Mouse (Mus musculus) left cerebral cortex, adult 2 months (tissue): Measurements from ENCODE around the gene Zscan10. TPM values are rescaled to one million over a fixed set of nuclear protein-coding genes. Genes with fewer than 3 reads are reported as not detected.

Source experiments
- DNase-seq, 2 experiments: peaks; one replicate each; pipeline ENCODE4 v3.0.0; 2021 to 2022; ENCODE audit warnings: low spot score in 2 of 2, mixed read lengths in 1 of 2; ENCODE audit errors: extremely low spot score in 1 of 2
- H3K27ac ChIP-seq: fragments of 200-600 bp; 2 replicates; pipeline ENCODE4 v1.8.1; 2022
- H3K4me3 ChIP-seq: fragments of 200-600 bp; 2 replicates; pipeline ENCODE4 v1.8.1; 2022
- CTCF ChIP-seq: fragments of 200-600 bp; IDR thresholded peaks from 2 replicates; pipeline ENCODE4 v1.8.1; 2022; ENCODE audit warnings: antibody characterized with exemption, mild to moderate bottlenecking, moderate library complexity
- intact Hi-C: fragments of 180-260 bp; cut with DNase I; formaldehyde crosslinking; loops from one replicate; pipeline ENCODE4 v1.15.1; 2025
- total RNA-seq, 2 experiments: library from RNA; stranded (reverse); gene quantifications; 2 replicates each; pipeline ENCODE4 v1.2.3; 2021

Gene Zscan10
- total RNA-seq, 2 experiments from 2014 or later, result not detected

- Histone ChIP-seq H3K4me3 (no peak within 1 kb of the TSS), H3K27ac (no peak within 1 kb of the TSS)
- no peak for DNase-seq
- intact Hi-C loops, result loop anchor here (2.0 kb wide), 1 partner anchor 47 kb away; no protein-coding TSS in a partner anchor
- peak; percentile 65 for TF ChIP-seq CTCF
Measured at GRCm38 (mm10) chr17:23660117-23660875, 59.6 kb downstream of the Zscan10 start, which contains the start of gene Bicdl2. Gene Bicdl2 (plus strand): TSS chr17:23660506.

Other genes with a start within 250 kb of the Zscan10 start
- not detected for gene Vmn2r116, start 216.3 kb upstream of the Zscan10 start, total RNA-seq
- gene Vmn2r117, start 121.2 kb upstream of the Zscan10 start, total RNA-seq, result not detected
- gene Zfp213, start 36.6 kb upstream of the Zscan10 start, total RNA-seq, result 1 to 10 TPM; 6.8 TPM
- gene Zfp13, start 1.4 kb upstream of the Zscan10 start, total RNA-seq, result 10 to 100 TPM; 24.7 to 32.0 TPM
- under 1 TPM; 0.07 to 0.12 TPM for gene Mmp25, start 44.4 kb downstream of the Zscan10 start, total RNA-seq
- not detected for gene Bicdl2, start 59.6 kb downstream of the Zscan10 start, total RNA-seq
- 100 to 1,000 TPM; 127 to 129 TPM for gene Hcfc1r1, start 72.7 kb downstream of the Zscan10 start, total RNA-seq
- gene Thoc6, start 73.0 kb downstream of the Zscan10 start, total RNA-seq, result 1 to 10 TPM; 5.5 to 7.2 TPM
- gene Tnfrsf12a, start 76.6 kb downstream of the Zscan10 start, total RNA-seq, result 10 to 100 TPM; 10.3 to 14.3 TPM
- gene Cldn6, start 78.4 kb downstream of the Zscan10 start, total RNA-seq, result not detected
- gene Cldn9, start 83.2 kb downstream of the Zscan10 start, total RNA-seq, result under 1 TPM in 1 of 2 experiments, not detected in 1; 0.23 TPM
- under 1 TPM; 0.23 to 0.32 TPM for gene 1520401A03Rik, start 121.9 kb downstream of the Zscan10 start, total RNA-seq
- 1 to 10 TPM; 4.3 TPM for gene Pkmyt1, start 125.5 kb downstream of the Zscan10 start, total RNA-seq
- 10 to 100 TPM; 50.9 to 56.0 TPM for gene Paqr4, start 140.0 kb downstream of the Zscan10 start, total RNA-seq
- gene Kremen2, start 145.0 kb downstream of the Zscan10 start, total RNA-seq, result under 1 TPM; 0.68 TPM
- gene Flywch1, start 170.7 kb downstream of the Zscan10 start, total RNA-seq, result 100 to 1,000 TPM; 425 to 428 TPM
- gene Flywch2, start 185.2 kb downstream of the Zscan10 start, total RNA-seq, result 10 to 100 TPM; 11.9 to 13.7 TPM
- gene Srrm2, start 189.7 kb downstream of the Zscan10 start, total RNA-seq, result 100 to 1,000 TPM; 671 to 678 TPM
- 100 to 1,000 TPM; 337 to 365 TPM for gene Elob, start 228.3 kb downstream of the Zscan10 start, total RNA-seq
- not detected for gene Prss33, start 235.2 kb downstream of the Zscan10 start, total RNA-seq
- gene Prss32, start 243.0 kb downstream of the Zscan10 start, total RNA-seq, result not detected
- 1 to 10 TPM; 1.1 to 2.2 TPM for gene Prss41, start 243.3 kb downstream of the Zscan10 start, total RNA-seq